9 mouse cellular contexts compared by ENCODE assay signal in the genomic region with DNA sequence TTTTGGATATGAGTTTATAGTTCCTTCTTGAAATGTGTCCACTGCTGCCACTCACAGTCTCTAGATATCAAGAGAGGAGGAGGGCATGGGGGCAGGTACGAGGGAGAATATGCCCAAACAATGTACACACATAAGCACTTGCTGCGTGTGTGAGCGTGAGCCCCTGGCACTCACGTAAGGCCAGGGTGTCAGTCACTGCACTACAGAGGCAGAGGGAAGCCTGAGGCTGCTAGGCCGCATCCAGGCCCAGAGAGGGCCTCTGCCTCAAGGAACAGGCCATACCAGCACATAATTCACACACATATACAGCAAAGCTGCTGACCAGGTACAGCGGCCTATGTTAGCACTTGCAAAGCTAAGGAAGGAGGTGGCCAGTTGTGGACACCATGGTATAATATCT. TPM values are rescaled to one million over a fixed set of nuclear protein-coding genes. Genes with fewer than 3 reads are reported as not detected.
DNase-seq lines count a peak whose midpoint lies in the region; ATAC-seq and TF ChIP-seq lines count a peak whose summit lies in the region.
"Had no signal": no experiment of that assay in that cellular context is flagged by ENCODE, and none has a peak within 500 bp of the region (broad histone marks: within the 10 kb centered on the region; RNA-seq: fewer than 3 reads in every experiment).

No protein-coding gene starts in this region.

- no peak overlapping the region for H3K4me3 ChIP-seq in forebrain, embryonic 12.5 days (replicated peaks)
- H3K4me3 ChIP-seq in forebrain, embryonic 16.5 days (replicated peaks; ENCODE audit: low read length), result no peak overlapping the region
- H3K4me3 ChIP-seq in lung, embryonic 14.5 days (ENCODE audit: low read depth, low read length), result peak overlapping the region; percentile 96; the same call in 1 of the 2 replicates
- no peak overlapping the region for H3K4me3 ChIP-seq in hindbrain, embryonic 12.5 days
- H3K4me3 ChIP-seq in midbrain, postnatal 0 days (ENCODE audit: low read depth, low read length), result no peak overlapping the region

- no peaks in the 10 kb centered on the region for H3K27me3 ChIP-seq in forebrain, embryonic 12.5 days
- no peaks in the 10 kb centered on the region for H3K27me3 ChIP-seq in forebrain, embryonic 16.5 days (replicated peaks; ENCODE audit: control insufficient read depth, insufficient read depth, low read length)
- no peaks in the 10 kb centered on the region for H3K27me3 ChIP-seq in lung, embryonic 14.5 days (ENCODE audit: insufficient read depth, low read length)
- H3K27me3 ChIP-seq in hindbrain, embryonic 12.5 days, result no peaks in the 10 kb centered on the region
- H3K27me3 ChIP-seq in midbrain, postnatal 0 days (ENCODE audit: insufficient read depth, low read length), result no peaks in the 10 kb centered on the region

- no peaks in the 10 kb centered on the region for H3K9me3 ChIP-seq in forebrain, embryonic 12.5 days
- no peaks in the 10 kb centered on the region for H3K9me3 ChIP-seq in forebrain, embryonic 16.5 days (ENCODE audit: control insufficient read depth, low read length)
- H3K9me3 ChIP-seq in lung, embryonic 14.5 days (ENCODE audit: low read depth, low read length), result no peaks in the 10 kb centered on the region
- no peaks in the 10 kb centered on the region for H3K9me3 ChIP-seq in hindbrain, embryonic 12.5 days (replicated peaks)
- H3K9me3 ChIP-seq in midbrain, postnatal 0 days (ENCODE audit: low read length), result no peaks in the 10 kb centered on the region

- peak overlapping the region; percentile 80; the same call in 1 of the 2 replicates for H3K4me2 ChIP-seq in forebrain, embryonic 12.5 days
- H3K4me2 ChIP-seq in forebrain, embryonic 16.5 days (ENCODE audit: low read length), result no peak overlapping the region
- H3K4me2 ChIP-seq in lung, embryonic 14.5 days, result peak overlapping the region; percentile 88
- peak overlapping the region; percentile 80; the same call in 1 of the 2 replicates for H3K4me2 ChIP-seq in hindbrain, embryonic 12.5 days (replicated peaks)
- H3K4me2 ChIP-seq in midbrain, postnatal 0 days (ENCODE audit: low read depth, low read length, poor library complexity, severe bottlenecking), result 0 out of 2 replicates have a peak overlapping the region, but pooled peaks have one; percentile 66

- DNase-seq in lung, embryonic 14.5 days, result no peak
- no peak for DNase-seq in lung, postnatal 36 days
- no peak for DNase-seq in midbrain, postnatal 0 days (ENCODE audit: low spot score)
- no peak for DNase-seq in urinary bladder, adult 2 months (ENCODE audit: low spot score)
- no peak for DNase-seq in cerebellum, postnatal 36 days
- DNase-seq: kidney, adult 9 months had no signal

- no peak for TF ChIP-seq CTCF in lung, embryonic 14.5 days (IDR thresholded peaks at IDR 0.05; ENCODE audit: low read depth)
- no peak for TF ChIP-seq CTCF in midbrain, postnatal 0 days (IDR thresholded peaks at IDR 0.05)

- H3K9ac ChIP-seq in forebrain, embryonic 12.5 days, result 0 out of 2 replicates have a peak overlapping the region, but pooled peaks have one; percentile 21
- H3K9ac ChIP-seq in forebrain, embryonic 16.5 days (replicated peaks; ENCODE audit: low read depth, low read length), result no peak overlapping the region
- no peak overlapping the region for H3K9ac ChIP-seq in lung, embryonic 14.5 days
- H3K9ac ChIP-seq in hindbrain, embryonic 12.5 days, result no peak overlapping the region
- H3K9ac ChIP-seq in midbrain, postnatal 0 days (replicated peaks; ENCODE audit: low read length, poor library complexity, severe bottlenecking), result no peak overlapping the region

- peaks cover 19% of the 10 kb centered on the region for H3K4me1 ChIP-seq in forebrain, embryonic 12.5 days
- peaks cover 16% of the 10 kb centered on the region for H3K4me1 ChIP-seq in forebrain, embryonic 16.5 days (replicated peaks; ENCODE audit: control insufficient read depth, insufficient read depth, low read length)
- peaks cover 5% of the 10 kb centered on the region; the same call in 1 of the 2 replicates for H3K4me1 ChIP-seq in lung, embryonic 14.5 days (ENCODE audit: insufficient read depth)
- H3K4me1 ChIP-seq in hindbrain, embryonic 12.5 days, result peaks cover 15% of the 10 kb centered on the region
- no peaks in the 10 kb centered on the region for H3K4me1 ChIP-seq in midbrain, postnatal 0 days (ENCODE audit: insufficient read depth, low read length)

- H3K36me3 ChIP-seq in forebrain, embryonic 12.5 days (replicated peaks), result peaks cover 12% of the 10 kb centered on the region; the same call in 1 of the 2 replicates
- 0 out of 2 replicates have a peak, but pooled peaks cover 6% of the 10 kb centered on the region for H3K36me3 ChIP-seq in forebrain, embryonic 16.5 days (ENCODE audit: control insufficient read depth, insufficient read depth)
- H3K36me3 ChIP-seq in lung, embryonic 14.5 days (ENCODE audit: insufficient read depth), result peaks cover 18% of the 10 kb centered on the region
- peaks cover 15% of the 10 kb centered on the region; the same call in 1 of the 2 replicates for H3K36me3 ChIP-seq in hindbrain, embryonic 12.5 days
- H3K36me3 ChIP-seq in midbrain, postnatal 0 days (ENCODE audit: insufficient read depth, low read length), result peaks cover 3% of the 10 kb centered on the region; the same call in 1 of the 2 replicates

- no peak for ATAC-seq in forebrain, embryonic 12.5 days (ENCODE audit: low FRiP score)
- ATAC-seq in forebrain, embryonic 16.5 days, result no peak
- ATAC-seq in lung, embryonic 14.5 days (ENCODE audit: insufficient read depth), result no peak
- ATAC-seq in hindbrain, embryonic 12.5 days (ENCODE audit: low FRiP score), result no peak
- ATAC-seq in midbrain, postnatal 0 days (ENCODE audit: low FRiP score), result no peak

- H3K27ac ChIP-seq in forebrain, embryonic 12.5 days, result no peak overlapping the region
- H3K27ac ChIP-seq in forebrain, embryonic 16.5 days (ENCODE audit: low read length), result no peak overlapping the region
- H3K27ac ChIP-seq in lung, embryonic 14.5 days (ENCODE audit: low read depth), result no peak overlapping the region
- no peak overlapping the region for H3K27ac ChIP-seq in hindbrain, embryonic 12.5 days
- H3K27ac ChIP-seq in midbrain, postnatal 0 days (ENCODE audit: low read depth, low read length), result no peak overlapping the region

- WGBS in forebrain, embryonic 12.5 days, result 80% methylated on average over 6 of the region's 6 CpGs
- 86% methylated on average over 6 of the region's 6 CpGs for WGBS in forebrain, embryonic 16.5 days
- WGBS in lung, embryonic 14.5 days, result 82% methylated on average over 6 of the region's 6 CpGs
- 86% methylated on average over 6 of the region's 6 CpGs for WGBS in hindbrain, embryonic 12.5 days
- 87% methylated on average over 6 of the region's 6 CpGs for WGBS in midbrain, postnatal 0 days

RNA-seq across cellular contexts. Expression of a gene that starts 2.1 kb away (rescaled TPM):
- polyA plus RNA-seq in forebrain, embryonic 12.5 days (2016; fragmentation: Nextera tagmentation; extraction: Ambion mirVana), result 44.5 and 47.1 TPM in 2 replicates
- polyA plus RNA-seq in forebrain, embryonic 16.5 days (2015; fragmentation: Nextera tagmentation; extraction: Ambion mirVana), result 34.9 and 38.8 TPM in 2 replicates
- polyA plus RNA-seq in lung, embryonic 14.5 days (2014; fragmentation: Nextera tagmentation; extraction: Ambion mirVana), result 63.3 and 64.6 TPM in 2 replicates
- 43.5 and 51.2 TPM in 2 replicates for polyA plus RNA-seq in hindbrain, embryonic 12.5 days (2016; fragmentation: Nextera tagmentation; extraction: Ambion mirVana)
- total RNA-seq in midbrain, postnatal 0 days (2014; rRNA removed), result 41.7 and 48.6 TPM in 2 replicates
- polyA plus RNA-seq in midbrain, postnatal 0 days (2015; fragmentation: Nextera tagmentation; extraction: Ambion mirVana), result 21.7 and 22.3 TPM in 2 replicates
- 44.7 and 48.8 TPM in 2 replicates for polyA plus RNA-seq in urinary bladder, adult 2 months (2012; rRNA removed)

RNA-seq across cellular contexts. Expression of a gene that starts 44.8 kb away (rescaled TPM):
- 343 and 352 TPM in 2 replicates for polyA plus RNA-seq in forebrain, embryonic 12.5 days (2016; fragmentation: Nextera tagmentation; extraction: Ambion mirVana)
- polyA plus RNA-seq in forebrain, embryonic 16.5 days (2015; fragmentation: Nextera tagmentation; extraction: Ambion mirVana), result 102 and 131 TPM in 2 replicates
- 329 and 358 TPM in 2 replicates for polyA plus RNA-seq in lung, embryonic 14.5 days (2014; fragmentation: Nextera tagmentation; extraction: Ambion mirVana)
- 174 and 189 TPM in 2 replicates for polyA plus RNA-seq in hindbrain, embryonic 12.5 days (2016; fragmentation: Nextera tagmentation; extraction: Ambion mirVana)
- 12.7 and 22.5 TPM in 2 replicates for total RNA-seq in midbrain, postnatal 0 days (2014; rRNA removed)
- polyA plus RNA-seq in midbrain, postnatal 0 days (2015; fragmentation: Nextera tagmentation; extraction: Ambion mirVana), result 11.5 and 11.7 TPM in 2 replicates
- polyA plus RNA-seq in urinary bladder, adult 2 months (2012; rRNA removed), result 3.1 and 3.2 TPM in 2 replicates

RNA-seq across cellular contexts. Expression of a gene that starts 55.4 kb away (rescaled TPM):
- polyA plus RNA-seq in forebrain, embryonic 12.5 days (2016; fragmentation: Nextera tagmentation; extraction: Ambion mirVana), result 46.3 and 48.9 TPM in 2 replicates
- polyA plus RNA-seq in forebrain, embryonic 16.5 days (2015; fragmentation: Nextera tagmentation; extraction: Ambion mirVana), result 13.4 and 14.7 TPM in 2 replicates
- polyA plus RNA-seq in lung, embryonic 14.5 days (2014; fragmentation: Nextera tagmentation; extraction: Ambion mirVana), result 45.0 and 47.9 TPM in 2 replicates
- 29.1 and 31.3 TPM in 2 replicates for polyA plus RNA-seq in hindbrain, embryonic 12.5 days (2016; fragmentation: Nextera tagmentation; extraction: Ambion mirVana)
- 0.71 and 2.2 TPM in 2 replicates for total RNA-seq in midbrain, postnatal 0 days (2014; rRNA removed)
- polyA plus RNA-seq in midbrain, postnatal 0 days (2015; fragmentation: Nextera tagmentation; extraction: Ambion mirVana), result 4.3 and 4.4 TPM in 2 replicates
- polyA plus RNA-seq in urinary bladder, adult 2 months (2012; rRNA removed), result 0.88 and 1.6 TPM in 2 replicates
